Mouse (Mus musculus) kidney, embryonic 15.5 days (tissue): ENCODE results near the gene Ankrd52. TPM values are rescaled to one million over a fixed set of nuclear protein-coding genes. Genes with fewer than 3 reads are reported as not detected.

Source experiments
- ATAC-seq: fragments of 200-750 bp; cut with Nextera tagmentation; replicated peaks from 2 replicates; pipeline ENCODE4 v1.8.0; 2017; ENCODE audit warnings: moderate TSS enrichment; ENCODE audit not compliant: low FRiP score
- H3K27ac ChIP-seq: fragments of 300-500 bp; sonication (generic); 2 replicates; pipeline ENCODE4 v1.5.1; 2015; ENCODE audit warnings: mild to moderate bottlenecking, inconsistent platforms
- H3K27me3 ChIP-seq: fragments of 300-500 bp; sonication (generic); 2 replicates; pipeline ENCODE4 v1.6.1; 2015; ENCODE audit warnings: inconsistent platforms
- H3K36me3 ChIP-seq: fragments of 300-500 bp; sonication (generic); 2 replicates; pipeline ENCODE4 v1.6.1; 2015; ENCODE audit warnings: inconsistent platforms
- H3K4me1 ChIP-seq: fragments of 300-500 bp; sonication (generic); 2 replicates; pipeline ENCODE4 v1.6.1; 2015; ENCODE audit warnings: inconsistent platforms
- H3K4me2 ChIP-seq: fragments of 300-500 bp; sonication (generic); 2 replicates; pipeline ENCODE4 v1.6.1; 2015; ENCODE audit warnings: moderate library complexity, mild to moderate bottlenecking, inconsistent platforms
- H3K4me3 ChIP-seq: fragments of 300-500 bp; sonication (generic); replicated peaks from 2 replicates; pipeline ENCODE4 v1.5.1; 2015; ENCODE audit warnings: mild to moderate bottlenecking, inconsistent platforms
- H3K9ac ChIP-seq: fragments of 300-500 bp; sonication (generic); 2 replicates; pipeline ENCODE4 v1.6.1; 2015; ENCODE audit warnings: mild to moderate bottlenecking, inconsistent platforms
- H3K9me3 ChIP-seq: fragments of 300-500 bp; sonication (generic); replicated peaks from 2 replicates; pipeline ENCODE4 v1.6.1; 2016; ENCODE audit warnings: inconsistent platforms
- WGBS: fragments of 180-500 bp; shearing (Covaris S2); methylation state at CpG from one replicate; pipeline ENCODE4 v1.1.7; 2015; ENCODE audit warnings: mixed read lengths; 5-methylcytosine and 5-hydroxymethylcytosine counted together
- polyA plus RNA-seq: library from polyadenylated mRNA; unstranded; fragments of >200 nt; fragmentation: Nextera tagmentation; extraction: Ambion mirVana; gene quantifications from 2 replicates; pipeline ENCODE4 v1.2.1, GENCODE M21; 2015

Gene Ankrd52
- polyA plus RNA-seq, 1 experiment from 2014 or later, result 13.6 TPM

DNA sequence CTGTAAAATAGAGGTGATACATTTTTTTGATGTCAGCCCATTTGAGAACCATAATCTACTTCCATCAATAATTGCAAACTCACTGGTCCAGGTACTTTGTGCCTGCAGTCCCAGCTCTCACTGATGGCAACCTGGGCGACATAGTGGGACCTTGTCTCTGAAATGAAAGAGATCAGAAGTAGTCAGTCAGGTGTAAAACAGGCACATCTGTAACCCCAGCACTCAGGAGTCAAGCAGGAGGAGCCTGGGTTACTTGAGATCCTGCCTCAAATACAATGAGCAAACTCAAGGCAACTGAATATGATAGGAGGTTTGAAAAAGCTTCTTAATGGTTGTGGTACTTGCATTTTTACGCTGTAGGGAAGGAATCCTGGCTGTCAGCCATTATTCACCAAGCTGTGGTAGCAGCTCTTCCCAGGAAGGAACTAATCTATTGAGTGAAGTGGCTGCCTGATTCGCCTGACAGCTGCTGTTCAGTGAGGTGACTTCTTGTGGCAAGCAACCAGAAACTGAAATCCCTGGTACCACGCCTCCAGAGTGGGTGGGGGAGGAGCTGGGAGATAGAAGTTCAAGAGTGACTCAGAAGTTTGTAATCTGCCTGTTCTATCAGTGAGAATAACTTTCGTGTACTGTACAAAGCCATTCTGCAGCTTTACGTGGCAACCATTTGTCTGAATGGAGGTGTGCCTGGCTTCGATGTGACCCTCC, 32.2 kb upstream of the Ankrd52 start:
- Histone ChIP-seq H3K9me3 (no peaks in the 10 kb centered on the region), H3K36me3 (peaks cover 15% of the 10 kb centered on the region), H3K27ac (peak overlapping the region; percentile 83), H3K4me2 (peak overlapping the region; percentile 14), H3K4me3 (no peak overlapping the region), H3K9ac (no peak overlapping the region), H3K27me3 (no peaks in the 10 kb centered on the region), H3K4me1 (peaks cover 23% of the 10 kb centered on the region)
- WGBS, result 33% methylated on average over 7 of the region's 7 CpGs
- peak; percentile 49; the same call in 1 of the 2 replicates for ATAC-seq

DNA sequence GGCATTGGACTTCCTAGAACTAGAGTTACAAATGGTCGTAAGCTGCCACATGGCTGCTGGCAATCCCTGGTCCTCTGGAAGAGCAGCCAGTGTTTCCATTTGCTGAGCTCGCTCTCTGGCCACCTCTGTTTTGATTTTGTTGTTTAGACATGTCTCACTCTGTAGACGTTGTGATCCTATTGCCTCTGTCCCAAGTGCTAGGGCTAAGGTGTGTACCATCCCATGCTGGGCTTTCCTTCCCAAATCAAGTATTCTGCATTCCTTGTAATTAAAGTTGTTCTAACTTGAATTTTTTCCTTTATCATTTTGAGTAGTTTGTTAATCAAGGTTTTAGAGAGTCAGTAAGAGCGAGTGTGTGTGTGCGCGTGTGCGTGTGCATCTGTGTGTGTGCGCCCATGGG, 29.4 kb upstream of the Ankrd52 start:
- Histone ChIP-seq H3K4me1 (peaks cover 16% of the 10 kb centered on the region), H3K27ac (no peak overlapping the region), H3K9me3 (no peaks in the 10 kb centered on the region), H3K36me3 (peaks cover 37% of the 10 kb centered on the region), H3K27me3 (no peaks in the 10 kb centered on the region), H3K9ac (no peak overlapping the region), H3K4me2 (no peak overlapping the region), H3K4me3 (no peak overlapping the region)
- ATAC-seq, result no peak
- 86% methylated on average over 8 of the region's 8 CpGs for WGBS

DNA sequence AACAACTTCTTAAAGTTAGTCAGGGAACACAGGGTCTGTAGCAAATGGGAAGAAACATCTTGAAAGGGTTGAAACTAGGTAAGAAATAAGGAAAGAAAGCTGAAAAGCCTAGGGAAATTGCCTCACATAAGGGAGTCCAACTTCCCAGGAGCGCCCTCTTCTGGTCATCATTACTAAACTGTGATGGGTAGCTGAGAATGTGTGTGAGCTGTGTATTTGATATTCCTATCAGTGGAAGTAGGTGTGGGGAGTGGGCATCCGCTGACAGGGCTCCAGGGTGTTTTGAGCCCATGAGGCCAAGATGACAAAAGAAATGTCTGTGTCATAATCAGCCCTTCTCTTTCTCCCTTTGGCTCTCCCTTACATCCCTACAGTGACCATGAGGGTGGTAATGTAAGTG, 18.1 kb upstream of the Ankrd52 start:
- Histone ChIP-seq H3K27me3 (no peaks in the 10 kb centered on the region), H3K27ac (no peak overlapping the region), H3K4me2 (no peak overlapping the region), H3K4me3 (no peak overlapping the region), H3K4me1 (no peaks in the 10 kb centered on the region), H3K9ac (no peak overlapping the region), H3K36me3 (peaks cover 98% of the 10 kb centered on the region), H3K9me3 (no peaks in the 10 kb centered on the region)
- no peak for ATAC-seq
- WGBS, result 51% methylated on average over 2 of the region's 2 CpGs

DNA sequence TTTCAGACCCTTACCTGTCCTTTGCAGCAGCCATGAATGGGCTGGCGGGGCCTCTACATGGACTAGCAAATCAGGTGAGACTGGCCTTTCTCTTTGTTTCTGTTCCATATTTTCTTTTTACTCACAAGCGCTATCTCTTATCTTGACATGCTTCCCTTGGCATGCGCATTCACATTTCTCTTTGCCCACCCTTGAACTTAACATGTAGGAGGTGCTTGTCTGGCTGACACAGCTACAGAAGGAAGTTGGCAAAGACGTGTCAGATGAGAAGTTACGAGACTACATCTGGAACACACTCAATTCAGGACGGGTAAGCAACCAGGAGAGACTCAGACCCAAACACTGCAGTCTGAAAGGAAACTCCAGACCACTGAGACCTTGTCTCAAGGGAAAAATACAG, 17.7 kb upstream of the Ankrd52 start:
- Histone ChIP-seq H3K4me1 (no peaks in the 10 kb centered on the region), H3K4me2 (no peak overlapping the region), H3K27me3 (no peaks in the 10 kb centered on the region), H3K27ac (no peak overlapping the region), H3K36me3 (peaks cover 97% of the 10 kb centered on the region), H3K9ac (no peak overlapping the region), H3K9me3 (no peaks in the 10 kb centered on the region), H3K4me3 (no peak overlapping the region)
- 89% methylated on average over 6 of the region's 6 CpGs for WGBS
- ATAC-seq, result no peak

DNA sequence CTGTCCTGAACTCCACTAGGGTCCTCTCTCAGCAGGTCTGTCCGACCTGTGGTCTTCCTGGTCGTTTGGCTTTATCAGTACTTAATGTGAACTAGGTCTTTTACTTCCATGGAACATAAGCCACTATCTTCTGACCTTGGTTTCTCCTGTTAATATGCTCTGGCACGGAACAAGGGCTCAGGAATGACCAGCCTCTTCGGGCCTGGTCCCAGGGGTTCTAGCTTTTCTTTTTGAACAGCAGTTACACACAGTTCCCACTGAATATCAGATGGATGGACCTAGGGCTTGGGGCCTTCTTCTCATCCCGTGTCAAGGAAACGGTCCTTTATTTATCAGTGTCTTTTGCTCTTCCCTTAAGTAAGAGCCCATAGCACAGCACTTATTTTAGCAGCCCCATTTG, 15.1 kb upstream of the Ankrd52 start:
- H3K4me1 ChIP-seq, result no peaks in the 10 kb centered on the region
- H3K9me3 ChIP-seq, result no peaks in the 10 kb centered on the region
- WGBS, result 87% methylated on average over 6 of the region's 6 CpGs
- H3K27ac ChIP-seq, result no peak overlapping the region
- H3K4me3 ChIP-seq, result no peak overlapping the region
- H3K27me3 ChIP-seq, result no peaks in the 10 kb centered on the region
- no peak overlapping the region for H3K9ac ChIP-seq
- ATAC-seq, result no peak
- no peak overlapping the region for H3K4me2 ChIP-seq
- peaks cover 91% of the 10 kb centered on the region for H3K36me3 ChIP-seq

DNA sequence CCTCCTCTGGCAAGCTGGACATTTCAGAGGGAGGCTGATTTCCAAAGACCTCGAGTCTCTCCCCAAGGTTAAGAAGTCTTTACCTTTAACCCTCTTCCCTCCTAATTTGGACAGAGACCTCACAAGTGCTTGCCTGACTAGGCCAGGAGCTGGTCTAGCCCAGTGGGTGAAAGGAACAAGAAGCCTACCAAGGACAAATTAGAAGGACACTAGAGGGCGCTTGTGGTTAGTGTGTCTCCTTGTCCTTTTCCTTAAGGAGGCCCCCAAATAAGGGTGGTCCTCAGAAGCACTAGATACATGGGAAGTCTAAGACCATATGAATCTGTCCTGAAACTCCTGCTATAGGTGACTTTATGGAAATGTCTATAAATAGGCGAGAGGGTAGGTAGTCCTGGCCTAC, 14.3 kb upstream of the Ankrd52 start:
- no peaks in the 10 kb centered on the region for H3K27me3 ChIP-seq
- H3K4me2 ChIP-seq, result no peak overlapping the region
- WGBS, result 49% methylated on average over 3 of the region's 3 CpGs
- peaks cover 2% of the 10 kb centered on the region for H3K4me1 ChIP-seq
- no peak overlapping the region for H3K9ac ChIP-seq
- H3K27ac ChIP-seq, result no peak overlapping the region
- peaks cover 84% of the 10 kb centered on the region for H3K36me3 ChIP-seq
- H3K4me3 ChIP-seq, result no peak overlapping the region
- ATAC-seq, result 0 out of 2 replicates have a peak, but pooled peaks have one; percentile 19
- no peaks in the 10 kb centered on the region for H3K9me3 ChIP-seq

DNA sequence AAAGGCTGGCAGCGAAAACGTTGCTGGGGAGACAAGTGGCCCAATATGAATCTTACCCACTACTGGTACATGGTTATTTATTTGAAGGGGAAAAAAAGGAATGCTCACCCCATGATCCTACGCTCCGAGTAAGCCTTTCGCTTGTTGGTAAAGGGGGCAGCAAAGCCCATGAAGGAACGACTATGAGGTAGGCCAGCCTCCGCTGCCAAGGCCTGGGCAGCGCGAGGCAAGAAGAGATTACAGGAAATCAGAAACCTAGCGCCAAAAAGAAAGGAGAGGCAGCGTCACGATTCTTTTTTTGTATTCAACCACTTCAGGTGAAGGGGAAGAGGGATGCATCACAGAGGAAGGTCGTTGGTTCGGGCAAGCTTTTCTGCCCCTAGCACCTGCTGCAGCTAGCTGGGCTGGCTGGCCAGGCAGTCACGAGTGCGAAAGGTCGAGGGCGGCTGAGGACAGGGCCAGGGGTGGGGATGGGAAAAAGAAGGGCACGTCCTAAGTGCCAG, 9.0 kb upstream of the Ankrd52 start:
- peak overlapping the region; percentile 92 for H3K27ac ChIP-seq
- peak overlapping the region; percentile 88 for H3K4me2 ChIP-seq
- peaks cover 30% of the 10 kb centered on the region for H3K36me3 ChIP-seq
- H3K9ac ChIP-seq, result peak overlapping the region; percentile 61
- no peak for ATAC-seq
- H3K4me3 ChIP-seq, result peak overlapping the region; percentile 73
- H3K27me3 ChIP-seq, result no peaks in the 10 kb centered on the region
- peaks cover 18% of the 10 kb centered on the region for H3K4me1 ChIP-seq
- no peaks in the 10 kb centered on the region for H3K9me3 ChIP-seq
- 20% methylated on average over 19 of the region's 19 CpGs for WGBS

DNA sequence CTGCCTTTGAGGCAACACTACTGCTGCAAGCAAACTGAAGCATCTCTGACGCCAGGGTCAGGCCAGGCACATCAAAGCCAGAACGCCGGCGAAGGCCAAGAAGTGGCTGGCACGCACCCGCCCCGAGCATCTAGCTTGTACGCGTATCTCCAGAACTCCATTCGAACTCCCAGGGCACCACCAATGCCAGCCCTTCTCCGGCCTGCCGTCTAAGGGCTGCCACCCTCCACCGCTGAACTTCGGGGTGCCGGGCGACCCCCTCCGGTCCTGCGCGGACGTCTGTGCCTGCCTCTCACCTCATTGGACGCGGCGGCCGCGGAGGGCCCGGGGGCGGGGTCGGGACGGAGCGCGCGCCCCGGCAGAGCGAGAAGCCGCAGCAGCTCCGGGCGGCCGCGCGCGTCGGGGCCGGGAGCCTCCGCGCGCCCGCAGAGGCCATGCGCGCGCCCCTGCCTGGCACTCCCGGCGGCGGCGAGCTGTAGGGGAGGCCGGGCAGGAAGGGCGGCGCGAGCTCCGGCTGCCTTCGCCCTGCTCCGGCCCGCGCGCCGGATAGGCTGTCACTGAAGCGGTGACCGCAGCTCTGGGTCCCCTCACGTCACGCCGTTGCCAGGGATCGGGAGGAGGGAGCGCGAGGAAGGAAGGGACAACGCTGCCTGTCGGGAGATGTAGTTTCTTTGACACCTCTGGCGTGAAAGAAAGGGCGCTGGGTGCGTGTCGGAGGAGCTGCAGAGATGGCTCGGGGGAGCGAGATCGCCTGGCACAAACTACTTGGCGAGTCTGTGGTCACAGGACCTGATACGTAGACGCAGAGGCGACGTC, 8.3 kb upstream of the Ankrd52 start, which contains the start of gene Coq10a:
Coq10a (minus strand) TSS at position 596 of the 816 bp plus-strand sequence.
- Histone ChIP-seq H3K36me3 (peaks cover 23% of the 10 kb centered on the region), H3K4me3 (peak within 1 kb of the TSS; percentile 73), H3K27ac (peak within 1 kb of the TSS; percentile 92), H3K4me2 (peak within 1 kb of the TSS; percentile 88), H3K4me1 (peaks cover 18% of the 10 kb centered on the region), H3K9ac (peak within 1 kb of the TSS; percentile 61), H3K9me3 (no peaks in the 10 kb centered on the region), H3K27me3 (no peaks in the 10 kb centered on the region)
- WGBS, result under 1% methylated on average over 75 of the region's 87 CpGs
- peak; percentile 97 for ATAC-seq

DNA sequence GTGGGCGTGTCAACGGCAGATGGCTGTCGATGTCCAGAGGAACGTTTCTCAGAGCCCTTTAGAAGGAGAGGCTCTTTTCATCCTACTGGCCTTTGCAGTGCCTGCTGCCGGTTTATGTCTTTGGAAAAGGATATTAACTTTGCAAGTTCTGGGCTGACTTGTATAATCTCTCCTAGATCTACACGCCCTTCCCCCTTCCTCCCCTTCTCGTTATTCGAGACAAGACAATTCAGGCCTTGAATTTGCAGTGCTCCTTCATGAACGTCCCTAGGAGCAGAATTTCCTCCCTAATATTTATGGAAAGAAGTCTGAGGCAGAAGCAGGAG, 7.7 kb upstream of the Ankrd52 start:
- Histone ChIP-seq H3K9ac (peak overlapping the region; percentile 61), H3K27ac (peak overlapping the region; percentile 92), H3K4me1 (peaks cover 18% of the 10 kb centered on the region), H3K4me2 (peak overlapping the region; percentile 88), H3K36me3 (peaks cover 18% of the 10 kb centered on the region), H3K4me3 (peak overlapping the region; percentile 73), H3K9me3 (no peaks in the 10 kb centered on the region), H3K27me3 (no peaks in the 10 kb centered on the region)
- no peak for ATAC-seq
- 3% methylated on average over 9 of the region's 9 CpGs for whole genome bisulfite sequencing

DNA sequence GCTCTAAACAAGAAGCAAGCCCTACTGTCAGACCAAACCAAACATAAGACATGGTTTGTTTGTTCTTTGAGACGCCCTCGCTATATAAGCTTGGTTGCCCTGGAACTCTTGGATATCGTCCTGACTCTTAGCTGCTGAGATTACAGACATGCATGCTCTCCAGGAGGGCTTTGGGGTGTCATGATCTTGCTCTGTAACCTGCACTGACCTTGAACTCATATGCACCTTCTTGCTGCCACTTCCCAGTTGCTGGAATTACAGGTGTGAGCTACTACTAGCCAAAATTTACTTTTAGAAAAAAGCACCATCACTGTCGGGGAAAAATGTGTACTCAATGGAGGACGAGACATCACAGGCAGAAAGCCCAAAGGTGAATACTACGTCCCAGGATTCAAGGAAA, 7.3 kb upstream of the Ankrd52 start:
- H3K4me1 ChIP-seq, result peaks cover 18% of the 10 kb centered on the region
- H3K27me3 ChIP-seq, result no peaks in the 10 kb centered on the region
- H3K4me3 ChIP-seq, result peak overlapping the region; percentile 73
- H3K4me2 ChIP-seq, result peak overlapping the region; percentile 88
- peak overlapping the region; percentile 92 for H3K27ac ChIP-seq
- 81% methylated on average over 6 of the region's 6 CpGs for WGBS
- peak overlapping the region; percentile 61; the same call in 1 of the 2 replicates for H3K9ac ChIP-seq
- ATAC-seq, result no peak
- H3K9me3 ChIP-seq, result no peaks in the 10 kb centered on the region
- peaks cover 14% of the 10 kb centered on the region for H3K36me3 ChIP-seq

DNA sequence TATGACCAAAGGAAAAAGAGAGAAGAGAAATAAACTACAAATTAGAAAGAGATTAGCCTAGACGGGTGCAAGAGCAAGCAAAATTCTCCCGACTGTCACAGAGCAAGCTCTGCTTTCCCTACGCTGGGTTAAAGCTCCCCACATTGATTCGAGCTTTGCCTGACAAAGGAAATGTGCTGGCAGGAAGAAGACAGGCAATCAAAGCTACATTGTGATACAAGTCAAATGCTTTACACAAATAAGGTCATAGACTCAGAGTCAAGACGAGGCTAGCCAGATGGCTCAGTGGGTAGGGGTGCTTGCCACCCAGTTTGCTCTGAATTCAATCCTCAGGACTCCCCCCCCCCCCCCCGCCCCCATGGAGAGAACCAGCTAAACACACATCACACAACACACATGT, 6.9 kb upstream of the Ankrd52 start:
- Histone ChIP-seq H3K27ac (no peak overlapping the region), H3K9ac (no peak overlapping the region), H3K36me3 (peaks cover 10% of the 10 kb centered on the region), H3K4me3 (no peak overlapping the region), H3K9me3 (no peaks in the 10 kb centered on the region), H3K4me1 (peaks cover 18% of the 10 kb centered on the region), H3K27me3 (no peaks in the 10 kb centered on the region), H3K4me2 (no peak overlapping the region)
- 59% methylated on average over 5 of the region's 6 CpGs for WGBS
- ATAC-seq, result no peak

DNA sequence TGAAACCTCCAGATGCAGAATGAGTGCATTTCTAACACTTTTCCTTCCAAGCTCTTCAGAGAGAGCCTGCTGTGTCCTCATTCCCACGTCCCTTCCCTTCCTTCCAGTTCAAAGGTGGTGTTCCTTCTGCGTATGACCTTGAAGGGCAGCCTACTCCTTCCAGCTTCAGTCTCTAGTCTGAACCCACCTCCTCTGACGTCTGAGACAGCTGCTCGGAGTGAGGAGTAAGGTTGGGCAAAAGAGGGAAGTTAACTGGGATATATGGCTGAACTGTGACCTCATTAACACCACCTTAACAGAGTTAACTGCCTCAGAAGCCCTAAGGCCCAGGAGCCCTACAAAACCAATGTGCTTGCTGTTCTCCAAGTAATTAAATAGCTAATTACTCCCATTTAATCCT, 6.3 kb upstream of the Ankrd52 start:
- Histone ChIP-seq H3K4me1 (peaks cover 18% of the 10 kb centered on the region), H3K27ac (no peak overlapping the region), H3K9ac (no peak overlapping the region), H3K27me3 (no peaks in the 10 kb centered on the region), H3K4me3 (no peak overlapping the region), H3K36me3 (peaks cover 4% of the 10 kb centered on the region; the same call in 1 of the 2 replicates), H3K4me2 (no peak overlapping the region), H3K9me3 (no peaks in the 10 kb centered on the region)
- ATAC-seq, result no peak
- WGBS, result 35% methylated on average over 4 of the region's 4 CpGs
